8 mouse cellular contexts compared by ENCODE assay signal in genomic region chr5:106695141-106695540, GRCm38 (mm10). TPM values are rescaled to one million over a fixed set of nuclear protein-coding genes. Genes with fewer than 3 reads are reported as not detected.
A peak's percentile ranks its signal among the peaks of the same experiment; 100 is the strongest.
DNase-seq lines count a peak whose midpoint lies in the region; ATAC-seq and TF ChIP-seq lines count a peak whose summit lies in the region.

No protein-coding gene starts in this region.

- peak overlapping the region; percentile 99; the same call in 1 of the 2 replicates for H3K27ac ChIP-seq in lung, embryonic 15.5 days
- H3K27ac ChIP-seq in embryonic facial prominence, embryonic 14.5 days (replicated peaks; ENCODE audit: low read depth, low read length), result peak overlapping the region; percentile 100
- no peak overlapping the region for H3K27ac ChIP-seq in intestine, postnatal 0 days (ENCODE audit: low read depth, low read length)
- peak overlapping the region; percentile 99 for H3K27ac ChIP-seq in neural tube, embryonic 14.5 days (ENCODE audit: low read depth, low read length)

- no peak for ATAC-seq in lung, embryonic 15.5 days (ENCODE audit: borderline replicate concordance, extremely low read depth, low FRiP score, low TSS enrichment)
- no peak for ATAC-seq in embryonic facial prominence, embryonic 14.5 days (ENCODE audit: low read depth)
- ATAC-seq in intestine, postnatal 0 days, result no peak
- no peak for ATAC-seq in neural tube, embryonic 14.5 days (ENCODE audit: low read depth)

- H3K4me1 ChIP-seq in lung, embryonic 15.5 days, result peaks cover 23% of the 10 kb centered on the region; the same call in 1 of the 2 replicates
- peaks cover 9% of the 10 kb centered on the region for H3K4me1 ChIP-seq in embryonic facial prominence, embryonic 14.5 days (ENCODE audit: control insufficient read depth, insufficient read depth, low read length)
- H3K4me1 ChIP-seq in intestine, postnatal 0 days (replicated peaks; ENCODE audit: control insufficient read depth, insufficient read depth, low read length), result no peaks in the 10 kb centered on the region
- peaks cover 22% of the 10 kb centered on the region for H3K4me1 ChIP-seq in neural tube, embryonic 14.5 days (ENCODE audit: control insufficient read depth, insufficient read depth, low read length)

- WGBS in lung, embryonic 15.5 days, result 24% methylated on average over 9 of the region's 9 CpGs
- 31% methylated on average over 9 of the region's 9 CpGs for WGBS in embryonic facial prominence, embryonic 14.5 days
- 29% methylated on average over 9 of the region's 9 CpGs for WGBS in intestine, postnatal 0 days
- WGBS in neural tube, embryonic 14.5 days, result 44% methylated on average over 9 of the region's 9 CpGs

- peak overlapping the region; percentile 78 for H3K4me3 ChIP-seq in lung, embryonic 15.5 days
- peak overlapping the region; percentile 86 for H3K4me3 ChIP-seq in embryonic facial prominence, embryonic 14.5 days (ENCODE audit: low read depth, low read length)
- H3K4me3 ChIP-seq in intestine, postnatal 0 days (ENCODE audit: low read depth, low read length), result peak overlapping the region; percentile 95
- peak overlapping the region; percentile 68 for H3K4me3 ChIP-seq in neural tube, embryonic 14.5 days (ENCODE audit: low read depth, low read length)

- TF ChIP-seq CTCF in intestine, postnatal 0 days (IDR thresholded peaks at IDR 0.05; ENCODE audit: low read depth), result no peak

- H3K9me3 ChIP-seq in lung, embryonic 15.5 days, result no peaks in the 10 kb centered on the region
- no peaks in the 10 kb centered on the region for H3K9me3 ChIP-seq in embryonic facial prominence, embryonic 14.5 days (ENCODE audit: control insufficient read depth, low read length)
- no peaks in the 10 kb centered on the region for H3K9me3 ChIP-seq in intestine, postnatal 0 days (ENCODE audit: control insufficient read depth)
- no peaks in the 10 kb centered on the region for H3K9me3 ChIP-seq in neural tube, embryonic 14.5 days (ENCODE audit: control insufficient read depth, low read length)

- H3K4me2 ChIP-seq in lung, embryonic 15.5 days, result peak overlapping the region; percentile 67
- H3K4me2 ChIP-seq in embryonic facial prominence, embryonic 14.5 days (ENCODE audit: low read depth, low read length), result peak overlapping the region; percentile 71
- H3K4me2 ChIP-seq in intestine, postnatal 0 days (replicated peaks; ENCODE audit: low read depth), result peak overlapping the region; percentile 79
- peak overlapping the region; percentile 81 for H3K4me2 ChIP-seq in neural tube, embryonic 14.5 days (ENCODE audit: low read depth, low read length)

- H3K36me3 ChIP-seq in lung, embryonic 15.5 days, result peaks cover 7% of the 10 kb centered on the region; the same call in 1 of the 2 replicates
- 0 out of 2 replicates have a peak, but pooled peaks cover 5% of the 10 kb centered on the region for H3K36me3 ChIP-seq in embryonic facial prominence, embryonic 14.5 days (ENCODE audit: control insufficient read depth, insufficient read depth, low read length)
- no peaks in the 10 kb centered on the region for H3K36me3 ChIP-seq in intestine, postnatal 0 days (ENCODE audit: control insufficient read depth, insufficient read depth)
- H3K36me3 ChIP-seq in neural tube, embryonic 14.5 days (ENCODE audit: control insufficient read depth, insufficient read depth, low read length), result no peaks in the 10 kb centered on the region

- peak overlapping the region; percentile 97 for H3K9ac ChIP-seq in lung, embryonic 15.5 days
- peak overlapping the region; percentile 99 for H3K9ac ChIP-seq in embryonic facial prominence, embryonic 14.5 days (ENCODE audit: low read depth, low read length)
- H3K9ac ChIP-seq in intestine, postnatal 0 days (ENCODE audit: low read depth, low read length), result no peak overlapping the region; the same call in 1 of the 2 replicates
- peak overlapping the region; percentile 93 for H3K9ac ChIP-seq in neural tube, embryonic 14.5 days (replicated peaks; ENCODE audit: low read depth, low read length)

- DNase-seq in lung, postnatal 25 days (ENCODE audit: low spot score), result no peak
- DNase-seq in embryonic facial prominence, embryonic 14.5 days (ENCODE audit: low spot score), result no peak
- no peak for DNase-seq in right cerebral cortex, adult 18-20 months
- no peak for DNase-seq in adrenal gland, postnatal 4 days (ENCODE audit: low spot score in 2 of 2)
- DNase-seq in spleen, postnatal 14 days (ENCODE audit: low spot score in 2 of 2), result no peak

- H3K27me3 ChIP-seq in lung, embryonic 15.5 days, result no peaks in the 10 kb centered on the region
- no peaks in the 10 kb centered on the region for H3K27me3 ChIP-seq in embryonic facial prominence, embryonic 14.5 days (replicated peaks; ENCODE audit: control insufficient read depth, insufficient read depth, low read length)
- no peaks in the 10 kb centered on the region for H3K27me3 ChIP-seq in intestine, postnatal 0 days (replicated peaks; ENCODE audit: control insufficient read depth, insufficient read depth, low read length)
- H3K27me3 ChIP-seq in neural tube, embryonic 14.5 days (ENCODE audit: control insufficient read depth, insufficient read depth, low read length), result peaks cover 2% of the 10 kb centered on the region; the same call in 1 of the 2 replicates

RNA-seq across cellular contexts. Expression of gene Zfp644, which starts 1.9 kb away (rescaled TPM):
- 56.1 and 61.1 TPM in 2 replicates for polyA plus RNA-seq in lung, embryonic 15.5 days (2015; fragmentation: Nextera tagmentation; extraction: Ambion mirVana)
- 82.8 and 85.2 TPM in 2 replicates for polyA plus RNA-seq in embryonic facial prominence, embryonic 14.5 days (2014; fragmentation: Nextera tagmentation; extraction: Ambion mirVana)
- polyA plus RNA-seq in intestine, postnatal 0 days (2015; fragmentation: Nextera tagmentation; extraction: Ambion mirVana), result 34.9 and 39.7 TPM in 2 replicates
- 88.1 and 105 TPM in 2 replicates for polyA plus RNA-seq in neural tube, embryonic 14.5 days (2014; fragmentation: Nextera tagmentation; extraction: Ambion mirVana)
- total RNA-seq in adrenal gland, postnatal 4 days (2021), result 10 to 100 TPM; 91.2 to 93.8 TPM
